Mouse (Mus musculus) limb, embryonic 13.5 days (tissue): ENCODE results near the gene Tmed2. TPM values are rescaled to one million over a fixed set of nuclear protein-coding genes. Genes with fewer than 3 reads are reported as not detected.
"Not testable (repeated sequence)": the region's sequence is repeated elsewhere in the genome, so short reads cannot be mapped to it uniquely, and the experiment has no call there.

ENCODE experiments used
- ATAC-seq: fragments of 200-750 bp; cut with Nextera tagmentation; 2 replicates; pipeline ENCODE4 v1.8.0; 2017; ENCODE audit warnings: low read depth, moderate number of reproducible peaks, moderate TSS enrichment; ENCODE audit not compliant: low FRiP score
- H3K27ac ChIP-seq: fragments of 300-500 bp; sonication (generic); 2 replicates; pipeline ENCODE4 v1.5.1; 2015; ENCODE audit warnings: inconsistent platforms, mild to moderate bottlenecking, moderate library complexity
- H3K27me3 ChIP-seq: fragments of 300-500 bp; sonication (generic); 2 replicates; pipeline ENCODE4 v1.6.1; 2015; ENCODE audit warnings: mild to moderate bottlenecking, inconsistent platforms
- H3K36me3 ChIP-seq: fragments of 300-500 bp; sonication (generic); 2 replicates; pipeline ENCODE4 v1.6.1; 2015; ENCODE audit warnings: inconsistent platforms, mild to moderate bottlenecking, moderate library complexity
- H3K4me1 ChIP-seq: fragments of 300-500 bp; sonication (generic); 2 replicates; pipeline ENCODE4 v1.6.1; 2015; ENCODE audit warnings: inconsistent platforms
- H3K4me2 ChIP-seq: fragments of 300-500 bp; sonication (generic); replicated peaks from 2 replicates; pipeline ENCODE4 v1.6.1; 2015; ENCODE audit warnings: inconsistent platforms, mild to moderate bottlenecking, moderate library complexity
- H3K4me3 ChIP-seq: fragments of 300-500 bp; sonication (generic); 2 replicates; pipeline ENCODE4 v1.5.1; 2015; ENCODE audit warnings: moderate library complexity, mild to moderate bottlenecking, inconsistent platforms
- H3K9ac ChIP-seq: fragments of 300-500 bp; sonication (generic); 2 replicates; pipeline ENCODE4 v1.6.1; 2015; ENCODE audit warnings: mild to moderate bottlenecking, inconsistent platforms
- H3K9me3 ChIP-seq: fragments of 300-500 bp; sonication (generic); 2 replicates; pipeline ENCODE4 v1.6.1; 2016; ENCODE audit warnings: inconsistent platforms
- WGBS: fragments of 180-500 bp; shearing (Covaris S2); methylation state at CpG from one replicate; pipeline ENCODE4 v1.1.7; 2015; 5-methylcytosine and 5-hydroxymethylcytosine counted together
- polyA plus RNA-seq: library from polyadenylated mRNA; unstranded; fragments of >200 nt; fragmentation: Nextera tagmentation; extraction: Ambion mirVana; gene quantifications from 2 replicates; pipeline ENCODE4 v1.2.1, GENCODE M21; 2015

The Tmed2 gene
- polyA plus RNA-seq, 1 experiment from 2014 or later = 600 TPM

DNA sequence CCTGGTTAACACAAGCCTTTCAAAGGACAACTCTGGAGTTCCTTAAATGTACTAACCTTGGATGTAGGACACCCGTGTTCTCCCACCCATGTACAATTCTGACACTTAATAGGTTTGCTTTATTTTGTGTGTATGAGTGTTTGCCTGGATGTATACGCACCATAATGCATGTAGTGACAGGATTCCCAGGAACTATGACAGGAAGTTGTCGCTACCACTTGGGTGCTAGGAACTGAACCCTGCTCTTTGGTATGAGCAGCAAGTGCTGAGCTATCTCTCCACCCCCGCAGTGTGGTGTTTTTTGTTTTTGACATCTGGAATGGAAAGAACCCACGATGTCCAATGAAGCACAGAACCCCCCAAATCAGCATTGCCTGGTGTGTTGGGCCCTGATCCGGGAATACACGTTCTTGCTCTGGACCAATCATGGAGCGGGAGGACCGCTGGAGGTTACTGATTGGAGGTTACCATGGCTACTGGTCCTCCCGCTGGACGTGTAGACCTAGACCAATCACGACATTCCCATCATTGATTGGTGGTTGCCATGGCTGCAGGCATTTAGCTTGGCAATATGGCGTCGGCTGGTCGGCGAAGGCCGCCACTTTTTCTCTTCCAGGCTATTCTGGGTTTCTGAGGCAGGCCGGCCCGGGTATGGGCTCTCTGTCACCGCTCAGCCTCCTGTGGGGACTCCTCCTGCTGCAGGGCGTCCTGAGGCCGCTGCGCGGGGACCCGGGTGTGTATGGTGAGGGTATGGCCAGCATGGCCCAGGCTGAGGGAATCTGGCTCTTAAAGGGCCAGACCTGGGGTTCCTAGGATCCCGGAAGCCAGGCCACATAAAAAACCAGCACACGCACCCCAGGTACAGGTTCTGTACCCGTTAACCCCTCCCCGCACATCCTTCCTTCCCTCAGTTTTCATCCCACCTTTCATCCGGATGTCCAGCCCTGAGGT, 58.0 kb downstream of the Tmed2 start:
- Histone ChIP-seq H3K27ac (no peak overlapping the region), H3K4me3 (peak overlapping the region; percentile 83), H3K4me1 (peaks cover 9% of the 10 kb centered on the region), H3K9ac (peak overlapping the region; percentile 73), H3K36me3 (peaks cover 35% of the 10 kb centered on the region), H3K27me3 (no peaks in the 10 kb centered on the region), H3K4me2 (peak overlapping the region; percentile 96), H3K9me3 (no peaks in the 10 kb centered on the region)
- ATAC-seq = peak; percentile 100
- 8% methylated on average over 30 of the region's 30 CpGs for WGBS

- H3K4me2 ChIP-seq = peak overlapping the region; percentile 96
- WGBS = 60% methylated on average over 8 of the region's 8 CpGs
- peaks cover 23% of the 10 kb centered on the region for H3K36me3 ChIP-seq
- not testable (repeated sequence) for H3K4me1 ChIP-seq, H3K27me3 ChIP-seq, ATAC-seq, H3K27ac ChIP-seq, H3K4me3 ChIP-seq, H3K9ac ChIP-seq, H3K9me3 ChIP-seq
These were observed 59.2 kb downstream of the Tmed2 start for GRCm38 (mm10) chr5:124599726-124600125.

Other genes with a start within 250 kb of the Tmed2 start
- 12.1 and 13.2 TPM in 2 replicates for gene Mphosph9, start 212.7 kb upstream of the Tmed2 start, polyA plus RNA-seq
- 16.2 and 16.3 TPM in 2 replicates for gene 2810006K23Rik, start 212.6 kb upstream of the Tmed2 start, polyA plus RNA-seq
- 43.7 and 49.6 TPM in 2 replicates for gene Cdk2ap1, start 177.6 kb upstream of the Tmed2 start, polyA plus RNA-seq
- gene Sbno1, start 114.7 kb upstream of the Tmed2 start, polyA plus RNA-seq = 102 and 104 TPM in 2 replicates
- gene Kmt5a, start 100.8 kb upstream of the Tmed2 start, polyA plus RNA-seq = 36.0 and 37.6 TPM in 2 replicates
- gene Rilpl2, start 62.3 kb upstream of the Tmed2 start, polyA plus RNA-seq = 34.6 and 37.2 TPM in 2 replicates
- 24.3 and 28.2 TPM in 2 replicates for gene Snrnp35, start 57.6 kb upstream of the Tmed2 start, polyA plus RNA-seq
- 26.0 and 27.8 TPM in 2 replicates for gene Rilpl1, start 9.3 kb upstream of the Tmed2 start, polyA plus RNA-seq
- gene Ddx55, start 12.2 kb downstream of the Tmed2 start, polyA plus RNA-seq = 17.5 and 17.8 TPM in 2 replicates
- gene Eif2b1, start 38.4 kb downstream of the Tmed2 start, polyA plus RNA-seq = 67.9 and 76.0 TPM in 2 replicates
- 74.4 and 78.5 TPM in 2 replicates for gene Gtf2h3, start 38.4 kb downstream of the Tmed2 start, polyA plus RNA-seq
- gene Atp6v0a2, start 87.9 kb downstream of the Tmed2 start, polyA plus RNA-seq = 54.1 and 54.7 TPM in 2 replicates
- gene Dnah10, start 184.4 kb downstream of the Tmed2 start, polyA plus RNA-seq = 0.11 and 0.40 TPM in 2 replicates